Mouse (Mus musculus): ENCODE results near the gene Gm17387. TPM values are rescaled to one million over a fixed set of nuclear protein-coding genes. Genes with fewer than 3 reads are reported as not detected.
A peak's percentile ranks its signal among the peaks of the same experiment; 100 is the strongest.

Gene Gm17387
- total RNA-seq, 1 experiment from 2014 or later, result not detected

- peak; percentile 92 for DNase-seq
These were observed 19.6 kb downstream of the Gm17387 start for GRCm38 (mm10) chr7:141048226-141049218.

GRCm38 (mm10) chr7:141049326-141049725 is 20.4 kb downstream of the Gm17387 start:
- no peak for DNase-seq

- no peak for DNase-seq
These were observed 22.2 kb downstream of the Gm17387 start for GRCm38 (mm10) chr7:141051060-141051685.

- no peak for DNase-seq
These were observed 23.1 kb downstream of the Gm17387 start for GRCm38 (mm10) chr7:141052016-141052415.

GRCm38 (mm10) chr7:141052421-141052820 is 23.5 kb downstream of the Gm17387 start:
- DNase-seq, result no peak

GRCm38 (mm10) chr7:141055785-141056184 is 26.9 kb downstream of the Gm17387 start:
- DNase-seq, result no peak

- no peak for DNase-seq
These were observed 28.0 kb downstream of the Gm17387 start for GRCm38 (mm10) chr7:141056976-141057375.

GRCm38 (mm10) chr7:141057541-141057940 is 28.6 kb downstream of the Gm17387 start:
- DNase-seq, result no peak

GRCm38 (mm10) chr7:141058601-141059341 is 29.8 kb downstream of the Gm17387 start:
- DNase-seq, result no peak

GRCm38 (mm10) chr7:141059929-141060328 is 31.0 kb downstream of the Gm17387 start:
- DNase-seq, result no peak

- peak; percentile 80 for DNase-seq
These were observed 31.7 kb downstream of the Gm17387 start, which contains the start of gene B4galnt4 for GRCm38 (mm10) chr7:141060426-141061242. Gene B4galnt4, plus strand, starts transcription at chr7:141061104.

- no peak for DNase-seq
These were observed 32.4 kb downstream of the Gm17387 start for GRCm38 (mm10) chr7:141061269-141061692.

- DNase-seq, result no peak
These were observed 33.6 kb downstream of the Gm17387 start for GRCm38 (mm10) chr7:141062525-141062924.

- DNase-seq, result no peak
These were observed 34.4 kb downstream of the Gm17387 start for GRCm38 (mm10) chr7:141063353-141063752.

GRCm38 (mm10) chr7:141064175-141064574 is 35.2 kb downstream of the Gm17387 start:
- DNase-seq, result no peak

GRCm38 (mm10) chr7:141064576-141064975 is 35.6 kb downstream of the Gm17387 start:
- no peak for DNase-seq

GRCm38 (mm10) chr7:141068351-141068750 is 39.4 kb downstream of the Gm17387 start:
- DNase-seq, result no peak

- DNase-seq, result peak; percentile 70
These were observed 41.3 kb downstream of the Gm17387 start for GRCm38 (mm10) chr7:141070058-141070862.

GRCm38 (mm10) chr7:141072017-141072745 is 43.2 kb downstream of the Gm17387 start:
- no peak for DNase-seq

GRCm38 (mm10) chr7:141073782-141074181 is 44.9 kb downstream of the Gm17387 start:
- no peak for DNase-seq
